Mouse (Mus musculus): ENCODE results near the gene Cygb. TPM values are rescaled to one million over a fixed set of nuclear protein-coding genes. Genes with fewer than 3 reads are reported as not detected.
"Not testable (repeated sequence)": the region's sequence is repeated elsewhere in the genome, so short reads cannot be mapped to it uniquely, and the experiment has no call there.

Gene Cygb
- polyA plus RNA-seq, 2 experiments = 0.44 to 0.64 TPM

- peaks cover 21% of the 10 kb centered on the region for H3K36me3 ChIP-seq (replicated peaks; ENCODE audit: control insufficient read depth, insufficient read depth, low read depth)
- no peak for ATAC-seq (ENCODE audit: insufficient read depth)
- WGBS (ENCODE audit: insufficient replicate concordance) = 27% methylated on average over 13 of the region's 13 CpGs
- no peak overlapping the region for H3K4me3 ChIP-seq (ENCODE audit: insufficient read depth in 1 of 2, low read depth in 2 of 2, low read length in 2 of 2)
- no peak for TF ChIP-seq EP300 (IDR thresholded peaks at IDR 0.05; ENCODE audit: low read depth)
- no peak for TF ChIP-seq CTCF (IDR thresholded peaks at IDR 0.05; ENCODE audit: low read depth)
- H3K27ac ChIP-seq = no peak overlapping the region
- no peaks in the 10 kb centered on the region for H3K27me3 ChIP-seq (ENCODE audit: control insufficient read depth, insufficient read depth, low read length)
- H3K9me3 ChIP-seq (ENCODE audit: control insufficient read depth, low read length) = no peaks in the 10 kb centered on the region
- H3K9ac ChIP-seq (replicated peaks) = no peak overlapping the region
- H3K4me2 ChIP-seq (ENCODE audit: low read depth) = no peak overlapping the region; the same call in 1 of the 2 replicates
- peak in 1 of 3 experiments; percentile 64 for DNase-seq (ENCODE audit: low read depth in 3 of 3, low spot score in 3 of 3)
- H3K4me1 ChIP-seq (replicated peaks; ENCODE audit: control insufficient read depth in 2 of 2, insufficient read depth in 2 of 2, low read length in 1 of 2) = peaks cover 13 to 22% of the 10 kb centered on the region in 2 experiments
Measured at GRCm38 (mm10) chr11:116669787-116670365, 15.8 kb upstream of the Cygb start.

DNA sequence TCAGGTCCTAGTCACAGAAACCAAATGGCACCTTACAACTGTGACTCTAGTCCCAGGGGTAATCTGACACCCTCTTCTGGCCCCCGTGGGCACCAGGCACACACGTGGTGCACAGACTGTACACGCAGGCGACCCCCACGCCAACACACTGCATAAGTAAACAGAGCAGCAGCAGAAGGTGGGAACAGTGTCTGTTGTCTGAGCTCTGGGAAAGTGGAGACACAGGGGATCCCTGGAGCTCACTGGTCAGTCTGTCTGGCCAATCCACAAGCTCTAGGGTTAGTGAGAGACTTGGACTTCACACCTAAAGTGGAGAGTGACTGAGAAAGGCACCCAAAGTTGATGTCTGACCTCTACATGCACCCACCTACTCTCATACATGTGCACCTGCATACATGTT, 15.2 kb upstream of the Cygb start:
- Histone ChIP-seq H3K9ac (replicated peaks) (no peak overlapping the region), H3K4me2 (ENCODE audit: low read depth) (no peak overlapping the region), H3K9me3 (ENCODE audit: control insufficient read depth, low read length) (no peaks in the 10 kb centered on the region), H3K27me3 (ENCODE audit: control insufficient read depth, insufficient read depth, low read length) (no peaks in the 10 kb centered on the region), H3K36me3 (replicated peaks; ENCODE audit: control insufficient read depth, insufficient read depth, low read depth) (peaks cover 16% of the 10 kb centered on the region), H3K4me1 (replicated peaks; ENCODE audit: control insufficient read depth in 2 of 2, insufficient read depth in 2 of 2, low read length in 1 of 2) (peaks cover 13 to 20% of the 10 kb centered on the region in 2 experiments), H3K4me3 (ENCODE audit: insufficient read depth in 1 of 2, low read depth in 2 of 2, low read length in 2 of 2) (no peak overlapping the region), H3K27ac (no peak overlapping the region)
- TF ChIP-seq EP300 (IDR thresholded peaks at IDR 0.05; ENCODE audit: low read depth) (no peak), CTCF (IDR thresholded peaks at IDR 0.05; ENCODE audit: low read depth) (no peak)
- no peak for DNase-seq (ENCODE audit: low read depth in 3 of 3, low spot score in 3 of 3)
- WGBS (ENCODE audit: insufficient replicate concordance) = 50% methylated on average over 5 of the region's 5 CpGs
- no peak for ATAC-seq (ENCODE audit: insufficient read depth)

DNA sequence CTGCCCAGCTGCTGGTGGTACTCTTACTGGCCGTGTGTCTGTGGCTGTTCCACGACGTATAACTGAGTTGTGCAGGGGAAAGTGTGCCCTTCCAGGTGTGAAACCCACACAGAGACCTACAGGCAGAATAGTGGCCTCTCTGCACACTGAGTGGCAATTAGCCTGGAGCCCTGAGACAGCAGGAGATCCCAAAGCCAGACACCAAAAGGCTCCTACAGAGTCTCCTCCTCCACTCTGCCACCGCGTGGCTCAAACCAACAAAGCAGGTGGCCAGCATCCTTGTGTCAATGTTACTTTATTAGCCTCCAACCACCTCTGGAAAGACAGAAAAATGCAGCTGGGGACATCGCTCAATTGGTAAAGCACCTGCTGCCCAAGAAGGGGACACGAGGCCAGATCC, 14.7 kb upstream of the Cygb start:
- no peak for TF ChIP-seq EP300 (IDR thresholded peaks at IDR 0.05; ENCODE audit: low read depth)
- TF ChIP-seq CTCF (IDR thresholded peaks at IDR 0.05; ENCODE audit: low read depth) = peak; percentile 34; the same call in 1 of the 2 replicates
- WGBS (ENCODE audit: insufficient replicate concordance) = 65% methylated on average over 7 of the region's 7 CpGs
- DNase-seq (ENCODE audit: low read depth in 3 of 3, low spot score in 3 of 3) (no peak), ATAC-seq (ENCODE audit: insufficient read depth) (no peak)
- H3K27me3 ChIP-seq (ENCODE audit: control insufficient read depth, insufficient read depth, low read length) = no peaks in the 10 kb centered on the region
- H3K27ac ChIP-seq = no peak overlapping the region
- no peak overlapping the region for H3K4me2 ChIP-seq (ENCODE audit: low read depth)
- H3K36me3 ChIP-seq (replicated peaks; ENCODE audit: control insufficient read depth, insufficient read depth, low read depth) = peaks cover 11% of the 10 kb centered on the region
- H3K4me3 ChIP-seq (ENCODE audit: insufficient read depth in 1 of 2, low read depth in 2 of 2, low read length in 2 of 2) = no peak overlapping the region
- H3K9ac ChIP-seq (replicated peaks) = no peak overlapping the region
- no peaks in the 10 kb centered on the region for H3K9me3 ChIP-seq (ENCODE audit: control insufficient read depth, low read length)
- peaks cover 13 to 20% of the 10 kb centered on the region in 2 experiments for H3K4me1 ChIP-seq (replicated peaks; ENCODE audit: control insufficient read depth in 2 of 2, insufficient read depth in 2 of 2, low read length in 1 of 2)

GRCm38 (mm10) chr11:116668381-116668825, 14.3 kb upstream of the Cygb start:
- TF ChIP-seq EP300 (IDR thresholded peaks at IDR 0.05; ENCODE audit: low read depth) = no peak
- TF ChIP-seq CTCF (IDR thresholded peaks at IDR 0.05; ENCODE audit: low read depth) = no peak
- H3K4me1 ChIP-seq (replicated peaks; ENCODE audit: control insufficient read depth in 2 of 2, insufficient read depth in 2 of 2, low read length in 1 of 2) = peaks cover 13 to 20% of the 10 kb centered on the region in 2 experiments
- no peaks in the 10 kb centered on the region for H3K9me3 ChIP-seq (ENCODE audit: control insufficient read depth, low read length)
- H3K27ac ChIP-seq = no peak overlapping the region
- no peak for DNase-seq (ENCODE audit: low read depth in 3 of 3, low spot score in 3 of 3)
- H3K4me2 ChIP-seq (ENCODE audit: low read depth) = no peak overlapping the region
- no peaks in the 10 kb centered on the region for H3K27me3 ChIP-seq (ENCODE audit: control insufficient read depth, insufficient read depth, low read length)
- no peak overlapping the region for H3K9ac ChIP-seq (replicated peaks)
- no peak for ATAC-seq (ENCODE audit: insufficient read depth)
- 40% methylated on average over 10 of the region's 10 CpGs for WGBS (ENCODE audit: insufficient replicate concordance)
- no peak overlapping the region for H3K4me3 ChIP-seq (ENCODE audit: insufficient read depth in 1 of 2, low read depth in 2 of 2, low read length in 2 of 2)
- H3K36me3 ChIP-seq (replicated peaks; ENCODE audit: control insufficient read depth, insufficient read depth, low read depth) = peaks cover 6% of the 10 kb centered on the region

- Histone ChIP-seq H3K9ac (replicated peaks) (no peak overlapping the region), H3K9me3 (ENCODE audit: control insufficient read depth, low read length) (no peaks in the 10 kb centered on the region), H3K27me3 (ENCODE audit: control insufficient read depth, insufficient read depth, low read length) (no peaks in the 10 kb centered on the region), H3K36me3 (replicated peaks; ENCODE audit: control insufficient read depth, insufficient read depth, low read depth) (peaks cover 2% of the 10 kb centered on the region), H3K4me3 (ENCODE audit: insufficient read depth in 1 of 2, low read depth in 2 of 2, low read length in 2 of 2) (no peak overlapping the region), H3K27ac (no peak overlapping the region), H3K4me1 (replicated peaks; ENCODE audit: control insufficient read depth in 2 of 2, insufficient read depth in 2 of 2, low read length in 1 of 2) (peaks cover 10 to 15% of the 10 kb centered on the region in 2 experiments), H3K4me2 (ENCODE audit: low read depth) (no peak overlapping the region)
- no peak for DNase-seq (ENCODE audit: low read depth in 3 of 3, low spot score in 3 of 3)
- ATAC-seq (ENCODE audit: insufficient read depth) = no peak
- 63% methylated on average over 8 of the region's 8 CpGs for WGBS (ENCODE audit: insufficient replicate concordance)
- TF ChIP-seq EP300 (IDR thresholded peaks at IDR 0.05; ENCODE audit: low read depth) (no peak), CTCF (IDR thresholded peaks at IDR 0.05; ENCODE audit: low read depth) (no peak)
Measured at GRCm38 (mm10) chr11:116667930-116668329, 13.8 kb upstream of the Cygb start.

- 32% methylated on average over 3 of the region's 5 CpGs for WGBS (ENCODE audit: insufficient replicate concordance)
- not testable (repeated sequence) for H3K4me2 ChIP-seq (ENCODE audit: low read depth); DNase-seq (ENCODE audit: low read depth in 3 of 3, low spot score in 3 of 3); H3K27me3 ChIP-seq (ENCODE audit: control insufficient read depth, insufficient read depth, low read length); H3K36me3 ChIP-seq (replicated peaks; ENCODE audit: control insufficient read depth, insufficient read depth, low read depth); H3K27ac ChIP-seq; ATAC-seq (ENCODE audit: insufficient read depth); H3K4me3 ChIP-seq (ENCODE audit: insufficient read depth in 1 of 2, low read depth in 2 of 2, low read length in 2 of 2); H3K9me3 ChIP-seq (ENCODE audit: control insufficient read depth, low read length); H3K9ac ChIP-seq (replicated peaks); H3K4me1 ChIP-seq (replicated peaks; ENCODE audit: control insufficient read depth in 2 of 2, insufficient read depth in 2 of 2, low read length in 1 of 2)
Measured at GRCm38 (mm10) chr11:116667012-116667411, 12.9 kb upstream of the Cygb start.

Data from liver, embryonic 14.5 days (tissue).